Mouse (Mus musculus): ENCODE results near the gene Rnf17. TPM values are rescaled to one million over a fixed set of nuclear protein-coding genes. Genes with fewer than 3 reads are reported as not detected.

The Rnf17 gene
- polyA plus RNA-seq, 1 experiment: 0.03 TPM

DNA sequence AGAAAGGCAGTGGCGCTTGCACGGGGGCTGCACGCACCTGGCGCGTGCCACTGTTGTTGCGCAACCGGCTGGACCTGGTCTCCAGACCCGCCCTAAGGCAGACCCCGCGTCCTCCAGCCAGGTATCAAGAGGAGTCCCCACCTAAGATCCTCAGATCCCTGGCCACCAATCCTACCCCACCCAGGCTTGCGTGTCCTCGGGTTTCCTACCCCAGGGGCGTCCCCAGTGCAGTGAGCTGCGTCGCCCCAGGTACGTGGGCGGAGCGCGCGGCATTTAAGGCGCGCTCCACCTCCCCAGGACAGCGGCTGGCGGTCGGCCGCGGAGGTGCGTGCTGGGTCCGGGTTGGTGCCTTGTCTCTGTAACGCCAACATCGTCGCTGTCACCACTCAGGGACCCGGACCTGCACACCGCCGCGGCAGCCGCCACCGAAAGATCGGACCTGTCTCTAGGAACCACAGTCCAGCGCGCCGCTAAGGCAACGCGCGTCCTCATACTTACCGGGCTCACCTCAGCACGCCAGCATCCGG, 37.6 kb upstream of the Rnf17 start, which contains the start of gene Atp12a:
Gene Atp12a (plus strand): TSS at position 358 of the 527 bp plus-strand sequence.
- H3K4me1 ChIP-seq (replicated peaks; ENCODE audit: control insufficient read depth, insufficient read depth, low read length): no peaks in the 10 kb centered on the region
- no peak within 1 kb of the TSS for H3K4me3 ChIP-seq (ENCODE audit: control insufficient read depth, insufficient read depth, low read length)
- DNase-seq: no peak
- H3K27me3 ChIP-seq (ENCODE audit: control insufficient read depth, insufficient read depth, low read length): no peaks in the 10 kb centered on the region; the same call in 1 of the 2 replicates
- 6% methylated on average over 48 of the region's 48 CpGs for WGBS
- no peak within 1 kb of the TSS for H3K27ac ChIP-seq (ENCODE audit: control insufficient read depth, insufficient read depth, low read length)
- H3K36me3 ChIP-seq (ENCODE audit: control insufficient read depth, insufficient read depth, low read length): no peaks in the 10 kb centered on the region
- TF ChIP-seq POLR2A (IDR thresholded peaks at IDR 0.05; ENCODE audit: control insufficient read depth, extremely low read depth, insufficient read depth, low read length, poor library complexity) (no peak), CTCF (IDR thresholded peaks at IDR 0.05; ENCODE audit: borderline replicate concordance, control insufficient read depth, extremely low read depth, insufficient read depth, low read length, poor library complexity) (no peak)

- no peak for TF ChIP-seq POLR2A (IDR thresholded peaks at IDR 0.05; ENCODE audit: control insufficient read depth, extremely low read depth, insufficient read depth, low read length, poor library complexity)
- no peak for TF ChIP-seq CTCF (IDR thresholded peaks at IDR 0.05; ENCODE audit: borderline replicate concordance, control insufficient read depth, extremely low read depth, insufficient read depth, low read length, poor library complexity)
- Histone ChIP-seq H3K27me3 (ENCODE audit: control insufficient read depth, insufficient read depth, low read length) (no peaks in the 10 kb centered on the region; the same call in 1 of the 2 replicates), H3K4me1 (replicated peaks; ENCODE audit: control insufficient read depth, insufficient read depth, low read length) (no peaks in the 10 kb centered on the region), H3K27ac (ENCODE audit: control insufficient read depth, insufficient read depth, low read length) (no peak overlapping the region), H3K4me3 (ENCODE audit: control insufficient read depth, insufficient read depth, low read length) (no peak overlapping the region), H3K36me3 (ENCODE audit: control insufficient read depth, insufficient read depth, low read length) (no peaks in the 10 kb centered on the region)
- DNase-seq: no peak
- WGBS: 38% methylated on average over 8 of the region's 8 CpGs
Observed at GRCm38 (mm10) chr14:56365292-56365691, 37.1 kb upstream of the Rnf17 start.

DNA sequence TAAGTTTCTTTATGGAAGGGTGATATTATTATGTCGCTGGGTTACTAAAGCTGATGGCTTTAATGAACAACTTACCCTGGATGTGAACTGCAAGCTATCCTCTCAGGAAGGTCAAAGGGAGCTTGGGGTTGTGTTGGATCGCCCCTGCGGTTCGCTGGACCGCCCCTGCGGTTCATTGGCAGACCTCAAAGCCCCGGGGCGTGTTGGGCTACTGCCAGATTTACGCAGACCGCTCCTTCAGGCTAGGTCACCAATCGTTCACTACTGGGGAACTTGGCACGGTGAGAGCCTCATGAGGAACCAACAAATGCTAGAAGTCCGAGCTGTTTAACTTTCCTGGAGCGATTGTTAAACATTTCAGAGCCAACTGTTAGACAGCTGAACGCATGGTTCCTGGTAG, 35.7 kb upstream of the Rnf17 start:
- Histone ChIP-seq H3K27ac (ENCODE audit: control insufficient read depth, insufficient read depth, low read length) (no peak overlapping the region), H3K27me3 (ENCODE audit: control insufficient read depth, insufficient read depth, low read length) (no peaks in the 10 kb centered on the region; the same call in 1 of the 2 replicates), H3K4me3 (ENCODE audit: control insufficient read depth, insufficient read depth, low read length) (no peak overlapping the region), H3K36me3 (ENCODE audit: control insufficient read depth, insufficient read depth, low read length) (no peaks in the 10 kb centered on the region), H3K4me1 (replicated peaks; ENCODE audit: control insufficient read depth, insufficient read depth, low read length) (no peaks in the 10 kb centered on the region)
- no peak for DNase-seq
- TF ChIP-seq POLR2A (IDR thresholded peaks at IDR 0.05; ENCODE audit: control insufficient read depth, extremely low read depth, insufficient read depth, low read length, poor library complexity) (no peak), CTCF (IDR thresholded peaks at IDR 0.05; ENCODE audit: borderline replicate concordance, control insufficient read depth, extremely low read depth, insufficient read depth, low read length, poor library complexity) (no peak)
- 10% methylated on average over 15 of the region's 15 CpGs for WGBS

DNA sequence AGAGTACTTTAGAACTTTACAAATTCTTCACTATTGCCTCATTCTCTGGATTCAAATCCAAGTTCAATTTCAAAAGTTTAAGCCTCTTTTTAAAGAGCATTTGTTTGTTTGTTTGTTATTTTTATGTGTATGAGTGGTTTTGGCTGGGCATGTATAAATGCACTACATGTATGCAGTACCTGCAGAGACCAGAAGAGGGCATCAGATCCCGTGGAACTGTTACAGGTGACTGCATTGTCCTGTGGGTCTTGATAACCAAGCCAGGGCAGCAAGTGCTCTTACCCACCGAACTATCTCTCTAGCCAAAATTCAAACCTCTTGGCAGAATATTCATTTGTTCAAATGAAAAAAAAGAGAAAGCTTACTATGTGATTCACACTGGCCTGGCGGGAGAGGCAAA, 33.5 kb upstream of the Rnf17 start:
- no peaks in the 10 kb centered on the region for H3K4me1 ChIP-seq (replicated peaks; ENCODE audit: control insufficient read depth, insufficient read depth, low read length)
- no peak for TF ChIP-seq POLR2A (IDR thresholded peaks at IDR 0.05; ENCODE audit: control insufficient read depth, extremely low read depth, insufficient read depth, low read length, poor library complexity)
- H3K36me3 ChIP-seq (ENCODE audit: control insufficient read depth, insufficient read depth, low read length): no peaks in the 10 kb centered on the region
- H3K27ac ChIP-seq (ENCODE audit: control insufficient read depth, insufficient read depth, low read length): no peak overlapping the region
- DNase-seq: peak; percentile 42
- H3K27me3 ChIP-seq (ENCODE audit: control insufficient read depth, insufficient read depth, low read length): no peaks in the 10 kb centered on the region; the same call in 1 of the 2 replicates
- H3K4me3 ChIP-seq (ENCODE audit: control insufficient read depth, insufficient read depth, low read length): no peak overlapping the region
- 62% methylated on average over 3 of the region's 3 CpGs for WGBS

- WGBS: under 1% methylated on average over 6 of the region's 6 CpGs
Observed at GRCm38 (mm10) chr14:56375731-56376130, 26.6 kb upstream of the Rnf17 start.

DNA sequence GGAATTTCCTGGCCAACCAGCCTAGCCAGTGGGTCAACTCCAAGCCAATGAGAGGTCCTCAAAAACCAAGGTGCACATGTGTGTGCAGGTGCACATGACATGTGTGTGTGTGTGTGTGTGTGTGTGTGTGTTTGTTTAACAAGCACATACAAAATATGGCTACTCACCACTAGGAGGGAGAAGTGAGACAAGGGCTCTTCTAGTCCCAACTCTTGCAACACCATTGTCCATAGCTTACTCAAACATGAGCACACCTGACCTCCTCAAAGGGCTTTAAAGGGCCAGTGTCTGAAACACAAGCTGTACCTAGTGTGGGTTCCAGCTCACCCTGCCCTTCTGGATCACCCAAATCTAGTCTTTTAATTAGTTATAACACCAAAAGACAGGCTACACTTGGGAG, 24.6 kb upstream of the Rnf17 start:
- Histone ChIP-seq H3K36me3 (ENCODE audit: control insufficient read depth, insufficient read depth, low read length) (no peaks in the 10 kb centered on the region), H3K4me3 (ENCODE audit: control insufficient read depth, insufficient read depth, low read length) (no peak overlapping the region), H3K4me1 (replicated peaks; ENCODE audit: control insufficient read depth, insufficient read depth, low read length) (no peaks in the 10 kb centered on the region), H3K27me3 (ENCODE audit: control insufficient read depth, insufficient read depth, low read length) (no peaks in the 10 kb centered on the region), H3K27ac (ENCODE audit: control insufficient read depth, insufficient read depth, low read length) (no peak overlapping the region)
- DNase-seq: no peak
- TF ChIP-seq CTCF (IDR thresholded peaks at IDR 0.05; ENCODE audit: borderline replicate concordance, control insufficient read depth, extremely low read depth, insufficient read depth, low read length, poor library complexity) (no peak), POLR2A (IDR thresholded peaks at IDR 0.05; ENCODE audit: control insufficient read depth, extremely low read depth, insufficient read depth, low read length, poor library complexity) (no peak)

More at GRCm38 (mm10) chr14:56375731-56376130, 26.6 kb upstream of the Rnf17 start:
- Histone ChIP-seq H3K4me3 (ENCODE audit: control insufficient read depth, insufficient read depth, low read length) (no peak overlapping the region), H3K36me3 (ENCODE audit: control insufficient read depth, insufficient read depth, low read length) (no peaks in the 10 kb centered on the region), H3K27me3 (ENCODE audit: control insufficient read depth, insufficient read depth, low read length) (no peaks in the 10 kb centered on the region), H3K4me1 (replicated peaks; ENCODE audit: control insufficient read depth, insufficient read depth, low read length) (no peaks in the 10 kb centered on the region), H3K27ac (ENCODE audit: control insufficient read depth, insufficient read depth, low read length) (no peak overlapping the region)
- no peak for TF ChIP-seq CTCF (IDR thresholded peaks at IDR 0.05; ENCODE audit: borderline replicate concordance, control insufficient read depth, extremely low read depth, insufficient read depth, low read length, poor library complexity)
- no peak for TF ChIP-seq POLR2A (IDR thresholded peaks at IDR 0.05; ENCODE audit: control insufficient read depth, extremely low read depth, insufficient read depth, low read length, poor library complexity)
- peak; percentile 72 for DNase-seq

DNA sequence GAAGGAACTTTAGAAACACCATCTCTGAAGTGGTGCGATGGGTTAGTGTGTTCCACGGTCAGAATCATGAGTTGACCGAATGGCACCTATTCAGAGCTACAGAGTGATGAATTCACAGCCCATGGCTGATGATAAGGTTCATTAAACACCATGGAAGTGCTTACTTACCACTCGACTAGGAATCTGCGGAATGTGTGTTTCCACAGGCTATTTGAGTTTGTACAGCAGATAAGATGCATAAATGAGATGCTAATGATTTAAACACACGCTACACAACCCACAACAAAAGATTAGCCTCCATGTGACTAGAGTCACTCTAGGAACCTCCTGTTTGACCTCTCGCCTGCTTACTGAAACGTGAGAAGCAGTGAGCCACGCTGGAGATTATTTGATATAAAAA, 23.0 kb upstream of the Rnf17 start:
- no peaks in the 10 kb centered on the region for H3K36me3 ChIP-seq (ENCODE audit: control insufficient read depth, insufficient read depth, low read length)
- H3K27ac ChIP-seq (ENCODE audit: control insufficient read depth, insufficient read depth, low read length): no peak overlapping the region
- no peak overlapping the region for H3K4me3 ChIP-seq (ENCODE audit: control insufficient read depth, insufficient read depth, low read length)
- no peaks in the 10 kb centered on the region for H3K27me3 ChIP-seq (ENCODE audit: control insufficient read depth, insufficient read depth, low read length)
- 81% methylated on average over 9 of the region's 9 CpGs for WGBS
- TF ChIP-seq CTCF (IDR thresholded peaks at IDR 0.05; ENCODE audit: borderline replicate concordance, control insufficient read depth, extremely low read depth, insufficient read depth, low read length, poor library complexity): no peak
- TF ChIP-seq POLR2A (IDR thresholded peaks at IDR 0.05; ENCODE audit: control insufficient read depth, extremely low read depth, insufficient read depth, low read length, poor library complexity): no peak
- DNase-seq: no peak
- H3K4me1 ChIP-seq (replicated peaks; ENCODE audit: control insufficient read depth, insufficient read depth, low read length): no peaks in the 10 kb centered on the region
